Mouse (Mus musculus) liver, embryonic 11.5 days (tissue): ENCODE data around the gene Polr3c. TPM values are rescaled to one million over a fixed set of nuclear protein-coding genes. Genes with fewer than 3 reads are reported as not detected.

Source experiments
- ATAC-seq: fragments of 200-750 bp; cut with Nextera tagmentation; replicated peaks from 2 replicates; pipeline ENCODE4 v1.8.0; 2017; ENCODE audit warnings: moderate number of reproducible peaks, mild to moderate bottlenecking, moderate TSS enrichment, moderate library complexity; ENCODE audit not compliant: low FRiP score
- DNase-seq: peaks from one replicate; pipeline ENCODE4 v3.0.0-alpha.2; 2017; ENCODE audit warnings: low spot score
- H3K27ac ChIP-seq: fragments of 300-500 bp; sonication (generic); 2 replicates; pipeline ENCODE4 v1.5.1; 2014; ENCODE audit warnings: mild to moderate bottlenecking, low read depth, low read length, control low read depth
- H3K27me3 ChIP-seq: fragments of 300-500 bp; sonication (generic); replicated peaks from 2 replicates; pipeline ENCODE4 v1.6.1; 2014; ENCODE audit warnings: low read length, mixed read lengths; ENCODE audit not compliant: control insufficient read depth, insufficient read depth
- H3K36me3 ChIP-seq: fragments of 300-500 bp; sonication (generic); 2 replicates; pipeline ENCODE4 v1.6.1; 2014; ENCODE audit warnings: mild to moderate bottlenecking, low read length, moderate library complexity, mixed read lengths; ENCODE audit not compliant: control insufficient read depth, insufficient read depth
- H3K4me1 ChIP-seq: fragments of 300-500 bp; sonication (generic); replicated peaks from 2 replicates; pipeline ENCODE4 v1.6.1; 2014; ENCODE audit warnings: low read length, mixed read lengths; ENCODE audit not compliant: control insufficient read depth, insufficient read depth
- H3K4me2 ChIP-seq: fragments of 300-500 bp; sonication (generic); 2 replicates; pipeline ENCODE4 v1.6.1; 2014; ENCODE audit warnings: mild to moderate bottlenecking, control low read depth, moderate library complexity
- H3K4me3 ChIP-seq: fragments of 300-500 bp; sonication (generic); 2 replicates; pipeline ENCODE4 v1.5.1; 2014; ENCODE audit warnings: low read depth, low read length, control low read depth
- H3K9ac ChIP-seq: fragments of 300-500 bp; sonication (generic); 2 replicates; pipeline ENCODE4 v1.6.1; 2014; ENCODE audit warnings: low read depth, low read length, control low read depth
- H3K9me3 ChIP-seq: fragments of 300-500 bp; sonication (generic); 2 replicates; pipeline ENCODE4 v1.6.1; 2016; ENCODE audit warnings: low read length, inconsistent platforms, mixed read lengths; ENCODE audit not compliant: control insufficient read depth
- WGBS: fragments of 180-500 bp; shearing (Covaris S2); extraction: QIAGEN DNeasy Blood & Tissue Kit; methylation state at CpG from one replicate; pipeline ENCODE4 v1.1.7; 2014; 5-methylcytosine and 5-hydroxymethylcytosine counted together
- polyA plus RNA-seq: library from polyadenylated mRNA; unstranded; fragments of >200 nt; fragmentation: Nextera tagmentation; extraction: Ambion mirVana; gene quantifications from 2 replicates; pipeline ENCODE4 v1.2.1, GENCODE M21; 2014

Polr3c gene
- polyA plus RNA-seq, 1 experiment from 2014 or later, result 44.1 TPM

GRCm38 (mm10) chr3:96706217-96706616 lies 21.2 kb downstream of the Polr3c start:
- H3K36me3 ChIP-seq, result peaks cover 8% of the 10 kb centered on the region
- no peak for DNase-seq
- peaks cover 13% of the 10 kb centered on the region for H3K27me3 ChIP-seq
- no peak overlapping the region for H3K9ac ChIP-seq
- H3K9me3 ChIP-seq, result no peaks in the 10 kb centered on the region
- no peak overlapping the region for H3K4me3 ChIP-seq
- H3K4me2 ChIP-seq, result no peak overlapping the region
- no peaks in the 10 kb centered on the region; the same call in 1 of the 2 replicates for H3K4me1 ChIP-seq
- WGBS, result 90% methylated on average over 11 of the region's 11 CpGs
- ATAC-seq, result no peak
- no peak overlapping the region for H3K27ac ChIP-seq

- ATAC-seq, result no peak
- no peaks in the 10 kb centered on the region for H3K36me3 ChIP-seq
Observed at GRCm38 (mm10) chr3:96704778-96705177, 22.6 kb downstream of the Polr3c start.

GRCm38 (mm10) chr3:96701003-96701402 lies 26.4 kb downstream of the Polr3c start:
- Histone ChIP-seq H3K4me2 (no peak overlapping the region), H3K9me3 (no peaks in the 10 kb centered on the region), H3K27ac (no peak overlapping the region), H3K27me3 (no peaks in the 10 kb centered on the region), H3K9ac (no peak overlapping the region), H3K4me3 (no peak overlapping the region), H3K36me3 (no peaks in the 10 kb centered on the region), H3K4me1 (peaks cover 5% of the 10 kb centered on the region)
- ATAC-seq, result no peak
- WGBS, result 87% methylated on average over 4 of the region's 4 CpGs
- DNase-seq, result no peak

More at GRCm38 (mm10) chr3:96704778-96705177, 22.6 kb downstream of the Polr3c start:
- no peak overlapping the region for H3K4me3 ChIP-seq
- no peak overlapping the region for H3K9ac ChIP-seq
- no peaks in the 10 kb centered on the region for H3K9me3 ChIP-seq
- no peak overlapping the region for H3K4me2 ChIP-seq
- no peak for DNase-seq
- no peak overlapping the region for H3K27ac ChIP-seq
- 61% methylated on average over 11 of the region's 11 CpGs for WGBS
- H3K4me1 ChIP-seq, result no peaks in the 10 kb centered on the region; the same call in 1 of the 2 replicates
- peaks cover 13% of the 10 kb centered on the region for H3K27me3 ChIP-seq

- DNase-seq, result no peak
Observed at GRCm38 (mm10) chr3:96700376-96700775, 27.1 kb downstream of the Polr3c start.

GRCm38 (mm10) chr3:96698993-96699690 lies 28.3 kb downstream of the Polr3c start:
- ATAC-seq (no peak), DNase-seq (no peak)
- 60% methylated on average over 19 of the region's 19 CpGs for WGBS
- H3K27me3 ChIP-seq, result no peaks in the 10 kb centered on the region
- H3K9ac ChIP-seq, result no peak overlapping the region
- no peak overlapping the region for H3K27ac ChIP-seq
- no peak overlapping the region for H3K4me2 ChIP-seq
- H3K9me3 ChIP-seq, result no peaks in the 10 kb centered on the region
- H3K4me1 ChIP-seq, result peaks cover 5% of the 10 kb centered on the region
- no peaks in the 10 kb centered on the region for H3K36me3 ChIP-seq
- H3K4me3 ChIP-seq, result no peak overlapping the region

More at GRCm38 (mm10) chr3:96700376-96700775, 27.1 kb downstream of the Polr3c start:
- Histone ChIP-seq H3K9me3 (no peaks in the 10 kb centered on the region), H3K4me1 (peaks cover 5% of the 10 kb centered on the region), H3K9ac (no peak overlapping the region), H3K4me3 (no peak overlapping the region), H3K36me3 (no peaks in the 10 kb centered on the region), H3K27ac (no peak overlapping the region), H3K4me2 (no peak overlapping the region), H3K27me3 (no peaks in the 10 kb centered on the region)
- ATAC-seq, result no peak
- 45% methylated on average over 7 of the region's 7 CpGs for WGBS

- Histone ChIP-seq H3K27me3 (no peaks in the 10 kb centered on the region), H3K4me1 (peaks cover 5% of the 10 kb centered on the region), H3K27ac (peak overlapping the region; percentile 88), H3K9ac (peak overlapping the region; percentile 84), H3K36me3 (no peaks in the 10 kb centered on the region), H3K9me3 (no peaks in the 10 kb centered on the region), H3K4me2 (peak overlapping the region; percentile 77), H3K4me3 (peak overlapping the region; percentile 82)
- peak; percentile 94 for ATAC-seq
- WGBS, result under 1% methylated on average over 81 of the region's 85 CpGs
- DNase-seq, result peak; percentile 93
Observed at GRCm38 (mm10) chr3:96696766-96697732, 30.4 kb downstream of the Polr3c start.

- Histone ChIP-seq H3K4me2 (peak within 1 kb of the TSS; percentile 77), H3K4me3 (peak within 1 kb of the TSS; percentile 82), H3K9ac (peak within 1 kb of the TSS; percentile 84), H3K9me3 (no peaks in the 10 kb centered on the region), H3K4me1 (peaks cover 5% of the 10 kb centered on the region), H3K27me3 (no peaks in the 10 kb centered on the region), H3K36me3 (no peaks in the 10 kb centered on the region), H3K27ac (peak within 1 kb of the TSS; percentile 88)
- WGBS, result under 1% methylated on average over 35 of the region's 35 CpGs
- peak; percentile 82 for ATAC-seq
- DNase-seq, result peak; percentile 87
Observed at GRCm38 (mm10) chr3:96696198-96696765, 31.1 kb downstream of the Polr3c start, which contains the start of gene Pias3. Gene Pias3, plus strand, starts transcription at chr3:96696384.

GRCm38 (mm10) chr3:96693579-96693978 lies 33.8 kb downstream of the Polr3c start:
- H3K27ac ChIP-seq, result no peak overlapping the region
- H3K4me2 ChIP-seq, result no peak overlapping the region
- no peak overlapping the region for H3K9ac ChIP-seq
- H3K4me1 ChIP-seq, result peaks cover 5% of the 10 kb centered on the region
- no peaks in the 10 kb centered on the region for H3K36me3 ChIP-seq
- no peaks in the 10 kb centered on the region for H3K9me3 ChIP-seq
- H3K4me3 ChIP-seq, result no peak overlapping the region
- 72% methylated on average over 1 of the region's 1 CpGs for WGBS
- DNase-seq, result no peak
- H3K27me3 ChIP-seq, result no peaks in the 10 kb centered on the region; the same call in none of the 2 replicates
- ATAC-seq, result no peak
